Mouse (Mus musculus) midbrain, embryonic 14.5 days (tissue): ENCODE measurements at regions not wholly inside any gene's neighbourhood (a gene's known extent, or its start where the extent isn't known, plus 50 kb on each side); places are given as distances from the start of the nearest gene placed in this dataset.

Experiments used
- ATAC-seq: fragments of 200-750 bp; cut with Nextera tagmentation; 2 replicates; pipeline ENCODE4 v1.8.0; 2017; ENCODE audit warnings: moderate number of reproducible peaks, moderate library complexity; ENCODE audit not compliant: low FRiP score, low TSS enrichment
- DNase-seq: peaks from one replicate; pipeline ENCODE4 v3.0.0-alpha.2; 2015
- H3K27ac ChIP-seq: fragments of 300-500 bp; sonication (generic); replicated peaks from 2 replicates; pipeline ENCODE4 v1.5.1; 2014; ENCODE audit warnings: mild to moderate bottlenecking, low read depth, low read length, moderate library complexity
- H3K27me3 ChIP-seq: fragments of 300-500 bp; sonication (generic); 2 replicates; pipeline ENCODE4 v1.6.1; 2014; ENCODE audit warnings: low read length, control low read depth, mixed read lengths; ENCODE audit not compliant: control insufficient read depth, insufficient read depth
- H3K36me3 ChIP-seq: fragments of 300-500 bp; sonication (generic); 2 replicates; pipeline ENCODE4 v1.6.1; 2014; ENCODE audit warnings: low read length, control low read depth; ENCODE audit not compliant: control insufficient read depth, insufficient read depth
- H3K4me1 ChIP-seq: fragments of 300-500 bp; sonication (generic); 2 replicates; pipeline ENCODE4 v1.6.1; 2014; ENCODE audit warnings: mild to moderate bottlenecking, antibody characterized with exemption, low read length, control low read depth; ENCODE audit not compliant: control insufficient read depth, insufficient read depth
- H3K4me2 ChIP-seq: fragments of 300-500 bp; sonication (generic); 2 replicates; pipeline ENCODE4 v1.6.1; 2014; ENCODE audit warnings: mild to moderate bottlenecking, low read length, moderate library complexity
- H3K4me3 ChIP-seq: fragments of 300-500 bp; sonication (generic); replicated peaks from 2 replicates; pipeline ENCODE4 v1.5.1; 2014; ENCODE audit warnings: low read depth, low read length
- H3K9ac ChIP-seq: fragments of 300-500 bp; sonication (generic); replicated peaks from 2 replicates; pipeline ENCODE4 v1.6.1; 2014; ENCODE audit warnings: mild to moderate bottlenecking, low read length, moderate library complexity
- H3K9me3 ChIP-seq: fragments of 300-500 bp; sonication (generic); 2 replicates; pipeline ENCODE4 v1.6.1; 2016; ENCODE audit warnings: low read length, control low read depth, mixed read lengths; ENCODE audit not compliant: control insufficient read depth
- WGBS: fragments of 180-500 bp; shearing (Covaris S2); extraction: QIAGEN DNeasy Blood & Tissue Kit; methylation state at CpG from one replicate; pipeline ENCODE4 v1.1.7; 2014; 5-methylcytosine and 5-hydroxymethylcytosine counted together

DNA sequence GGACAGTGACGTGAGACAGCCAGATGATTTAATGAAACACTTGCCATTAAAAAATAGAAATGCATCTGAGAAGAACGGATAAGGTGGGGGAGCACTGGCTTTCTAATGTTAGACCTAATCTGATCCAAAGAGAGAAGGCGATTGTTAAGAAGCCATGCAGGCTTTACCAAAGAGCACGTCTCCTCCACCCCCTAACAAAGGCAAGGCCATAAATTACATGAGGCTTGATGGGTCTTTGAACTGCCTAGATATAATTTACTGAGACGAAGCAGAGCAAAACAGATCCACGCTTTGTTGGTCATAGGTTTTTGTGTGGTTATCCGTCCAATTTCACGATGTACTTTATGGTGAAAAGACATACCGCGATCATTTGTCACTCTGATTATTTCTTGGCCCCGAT, 84.4 kb downstream of the Tspan8 start:
- WGBS: 79% methylated on average over 11 of the region's 11 CpGs
- no peak for ATAC-seq
- Histone ChIP-seq H3K27me3 (no peaks in the 10 kb centered on the region), H3K27ac (no peak overlapping the region), H3K4me1 (no peaks in the 10 kb centered on the region), H3K4me2 (no peak overlapping the region), H3K4me3 (no peak overlapping the region), H3K9ac (no peak overlapping the region), H3K9me3 (no peaks in the 10 kb centered on the region), H3K36me3 (no peaks in the 10 kb centered on the region)
- DNase-seq: no peak

- ATAC-seq: no peak
- 77% methylated on average over 2 of the region's 2 CpGs for WGBS
- H3K4me3 ChIP-seq: no peak overlapping the region
- no peak overlapping the region for H3K4me2 ChIP-seq
- no peaks in the 10 kb centered on the region for H3K27me3 ChIP-seq
- H3K9me3 ChIP-seq: no peaks in the 10 kb centered on the region
- H3K36me3 ChIP-seq: no peaks in the 10 kb centered on the region
- H3K9ac ChIP-seq: no peak overlapping the region
- DNase-seq: no peak
- H3K27ac ChIP-seq: no peak overlapping the region
- no peaks in the 10 kb centered on the region for H3K4me1 ChIP-seq
These were observed 86.4 kb downstream of the Tspan8 start for GRCm38 (mm10) chr10:115903049-115903448.

GRCm38 (mm10) chr10:115921032-115921431, 97.0 kb upstream of the Ptprr start:
- no peak for ATAC-seq
- Histone ChIP-seq H3K4me3 (no peak overlapping the region), H3K4me1 (no peaks in the 10 kb centered on the region), H3K4me2 (no peak overlapping the region), H3K27ac (no peak overlapping the region), H3K9me3 (no peaks in the 10 kb centered on the region), H3K27me3 (no peaks in the 10 kb centered on the region), H3K9ac (no peak overlapping the region), H3K36me3 (no peaks in the 10 kb centered on the region)
- WGBS: 93% methylated on average over 6 of the region's 6 CpGs
- DNase-seq: peak; percentile 32
